Mouse (Mus musculus) liver, embryonic 11.5 days (tissue): ENCODE data around the gene Dock1. TPM values are rescaled to one million over a fixed set of nuclear protein-coding genes. Genes with fewer than 3 reads are reported as not detected.

Source experiments
- ATAC-seq: fragments of 200-750 bp; cut with Nextera tagmentation; replicated peaks from 2 replicates; pipeline ENCODE4 v1.8.0; 2017; ENCODE audit warnings: moderate number of reproducible peaks, mild to moderate bottlenecking, moderate TSS enrichment, moderate library complexity; ENCODE audit not compliant: low FRiP score
- DNase-seq: peaks from one replicate; pipeline ENCODE4 v3.0.0-alpha.2; 2017; ENCODE audit warnings: low spot score
- H3K27ac ChIP-seq: fragments of 300-500 bp; sonication (generic); 2 replicates; pipeline ENCODE4 v1.5.1; 2014; ENCODE audit warnings: mild to moderate bottlenecking, low read depth, low read length, control low read depth
- H3K27me3 ChIP-seq: fragments of 300-500 bp; sonication (generic); replicated peaks from 2 replicates; pipeline ENCODE4 v1.6.1; 2014; ENCODE audit warnings: low read length, mixed read lengths; ENCODE audit not compliant: control insufficient read depth, insufficient read depth
- H3K36me3 ChIP-seq: fragments of 300-500 bp; sonication (generic); 2 replicates; pipeline ENCODE4 v1.6.1; 2014; ENCODE audit warnings: mild to moderate bottlenecking, low read length, moderate library complexity, mixed read lengths; ENCODE audit not compliant: control insufficient read depth, insufficient read depth
- H3K4me1 ChIP-seq: fragments of 300-500 bp; sonication (generic); replicated peaks from 2 replicates; pipeline ENCODE4 v1.6.1; 2014; ENCODE audit warnings: low read length, mixed read lengths; ENCODE audit not compliant: control insufficient read depth, insufficient read depth
- H3K4me2 ChIP-seq: fragments of 300-500 bp; sonication (generic); 2 replicates; pipeline ENCODE4 v1.6.1; 2014; ENCODE audit warnings: mild to moderate bottlenecking, control low read depth, moderate library complexity
- H3K4me3 ChIP-seq: fragments of 300-500 bp; sonication (generic); 2 replicates; pipeline ENCODE4 v1.5.1; 2014; ENCODE audit warnings: low read depth, low read length, control low read depth
- H3K9ac ChIP-seq: fragments of 300-500 bp; sonication (generic); 2 replicates; pipeline ENCODE4 v1.6.1; 2014; ENCODE audit warnings: low read depth, low read length, control low read depth
- H3K9me3 ChIP-seq: fragments of 300-500 bp; sonication (generic); 2 replicates; pipeline ENCODE4 v1.6.1; 2016; ENCODE audit warnings: low read length, inconsistent platforms, mixed read lengths; ENCODE audit not compliant: control insufficient read depth
- WGBS: fragments of 180-500 bp; shearing (Covaris S2); extraction: QIAGEN DNeasy Blood & Tissue Kit; methylation state at CpG from one replicate; pipeline ENCODE4 v1.1.7; 2014; 5-methylcytosine and 5-hydroxymethylcytosine counted together
- polyA plus RNA-seq: library from polyadenylated mRNA; unstranded; fragments of >200 nt; fragmentation: Nextera tagmentation; extraction: Ambion mirVana; gene quantifications from 2 replicates; pipeline ENCODE4 v1.2.1, GENCODE M21; 2014

Gene Dock1
- polyA plus RNA-seq, 1 experiment from 2014 or later: 15.9 TPM

- 36% methylated on average over 11 of the region's 11 CpGs for WGBS
- Histone ChIP-seq H3K4me2 (no peak overlapping the region), H3K27me3 (no peaks in the 10 kb centered on the region), H3K4me1 (peaks cover 2% of the 10 kb centered on the region; the same call in 1 of the 2 replicates), H3K27ac (no peak overlapping the region), H3K36me3 (no peaks in the 10 kb centered on the region), H3K9ac (no peak overlapping the region), H3K4me3 (no peak overlapping the region), H3K9me3 (no peaks in the 10 kb centered on the region)
- ATAC-seq (no peak), DNase-seq (no peak)
Measured at GRCm38 (mm10) chr7:134725551-134726529, 55.4 kb downstream of the Dock1 start.

- no peak overlapping the region for H3K4me2 ChIP-seq
- DNase-seq (no peak), ATAC-seq (no peak)
- no peak overlapping the region for H3K4me3 ChIP-seq
- WGBS: 85% methylated on average over 5 of the region's 5 CpGs
- H3K9me3 ChIP-seq: no peaks in the 10 kb centered on the region
- H3K27me3 ChIP-seq: no peaks in the 10 kb centered on the region
- no peaks in the 10 kb centered on the region for H3K36me3 ChIP-seq
- H3K9ac ChIP-seq: no peak overlapping the region
- H3K27ac ChIP-seq: no peak overlapping the region
- H3K4me1 ChIP-seq: peaks cover 2% of the 10 kb centered on the region; the same call in 1 of the 2 replicates
Measured at GRCm38 (mm10) chr7:134726530-134727258, 56.2 kb downstream of the Dock1 start.

GRCm38 (mm10) chr7:134729348-134729747, 58.9 kb downstream of the Dock1 start:
- H3K4me2 ChIP-seq: no peak overlapping the region
- no peaks in the 10 kb centered on the region for H3K9me3 ChIP-seq
- H3K36me3 ChIP-seq: no peaks in the 10 kb centered on the region
- H3K9ac ChIP-seq: no peak overlapping the region
- no peaks in the 10 kb centered on the region for H3K27me3 ChIP-seq
- H3K4me1 ChIP-seq: peaks cover 2% of the 10 kb centered on the region; the same call in 1 of the 2 replicates
- DNase-seq (no peak), ATAC-seq (no peak)
- no peak overlapping the region for H3K4me3 ChIP-seq
- no peak overlapping the region for H3K27ac ChIP-seq

- no peak for ATAC-seq
- no peaks in the 10 kb centered on the region for H3K4me1 ChIP-seq
- 81% methylated on average over 3 of the region's 3 CpGs for WGBS
- no peaks in the 10 kb centered on the region for H3K27me3 ChIP-seq
- no peaks in the 10 kb centered on the region for H3K36me3 ChIP-seq
- no peaks in the 10 kb centered on the region for H3K9me3 ChIP-seq
- H3K27ac ChIP-seq: no peak overlapping the region
- H3K4me3 ChIP-seq: no peak overlapping the region
- no peak for DNase-seq
- no peak overlapping the region for H3K4me2 ChIP-seq
- no peak overlapping the region for H3K9ac ChIP-seq
Measured at GRCm38 (mm10) chr7:134730406-134731126, 60.1 kb downstream of the Dock1 start.

- no peak overlapping the region for H3K9ac ChIP-seq
- H3K9me3 ChIP-seq: no peaks in the 10 kb centered on the region
- H3K4me2 ChIP-seq: no peak overlapping the region
- H3K27me3 ChIP-seq: no peaks in the 10 kb centered on the region
- H3K4me1 ChIP-seq: no peaks in the 10 kb centered on the region
- H3K4me3 ChIP-seq: no peak overlapping the region
- ATAC-seq (no peak), DNase-seq (no peak)
- H3K27ac ChIP-seq: no peak overlapping the region
- H3K36me3 ChIP-seq: peaks cover 8% of the 10 kb centered on the region; the same call in 1 of the 2 replicates
- WGBS: 90% methylated on average over 4 of the region's 4 CpGs
Measured at GRCm38 (mm10) chr7:134747059-134747458, 76.6 kb downstream of the Dock1 start.

- H3K27ac ChIP-seq: no peak overlapping the region
- 80% methylated on average over 3 of the region's 3 CpGs for WGBS
- no peak overlapping the region for H3K9ac ChIP-seq
- no peak for ATAC-seq
- no peaks in the 10 kb centered on the region for H3K27me3 ChIP-seq
- no peaks in the 10 kb centered on the region for H3K4me1 ChIP-seq
- H3K4me3 ChIP-seq: no peak overlapping the region
- no peak overlapping the region for H3K4me2 ChIP-seq
- no peak for DNase-seq
- H3K36me3 ChIP-seq: peaks cover 8% of the 10 kb centered on the region; the same call in 1 of the 2 replicates
- no peaks in the 10 kb centered on the region for H3K9me3 ChIP-seq
Measured at GRCm38 (mm10) chr7:134748376-134748775, 77.9 kb downstream of the Dock1 start.

- 85% methylated on average over 1 of the region's 1 CpGs for WGBS
- H3K9ac ChIP-seq: no peak overlapping the region
- no peak overlapping the region for H3K27ac ChIP-seq
- peaks cover 8% of the 10 kb centered on the region; the same call in 1 of the 2 replicates for H3K36me3 ChIP-seq
- H3K4me3 ChIP-seq: no peak overlapping the region
- H3K4me2 ChIP-seq: no peak overlapping the region
- ATAC-seq (no peak), DNase-seq (no peak)
- H3K27me3 ChIP-seq: no peaks in the 10 kb centered on the region
- no peaks in the 10 kb centered on the region for H3K9me3 ChIP-seq
- no peaks in the 10 kb centered on the region for H3K4me1 ChIP-seq
Measured at GRCm38 (mm10) chr7:134749613-134750012, 79.2 kb downstream of the Dock1 start.

GRCm38 (mm10) chr7:134751496-134751895, 81.0 kb downstream of the Dock1 start:
- no peak overlapping the region for H3K27ac ChIP-seq
- H3K4me1 ChIP-seq: no peaks in the 10 kb centered on the region
- 81% methylated on average over 3 of the region's 3 CpGs for WGBS
- DNase-seq (no peak), ATAC-seq (no peak)
- no peak overlapping the region for H3K4me2 ChIP-seq
- no peaks in the 10 kb centered on the region for H3K9me3 ChIP-seq
- H3K4me3 ChIP-seq: no peak overlapping the region
- H3K27me3 ChIP-seq: no peaks in the 10 kb centered on the region
- peaks cover 7% of the 10 kb centered on the region; the same call in 1 of the 2 replicates for H3K36me3 ChIP-seq
- no peak overlapping the region for H3K9ac ChIP-seq
